Mouse (Mus musculus): ENCODE results near the gene 1700025C18Rik.

The 1700025C18Rik gene

GRCm38 (mm10) chr2:165035058-165035431 lies 55.5 kb downstream of the 1700025C18Rik start:
- no peak for DNase-seq (ENCODE audit: low spot score in 2 of 2)

- DNase-seq (ENCODE audit: low spot score in 2 of 2): peak; percentile 98
These were observed 56.2 kb downstream of the 1700025C18Rik start, which contains the start of gene Ncoa5 for GRCm38 (mm10) chr2:165034131-165035057. Gene Ncoa5, minus strand, starts transcription at chr2:165034867.

GRCm38 (mm10) chr2:165033306-165033705 lies 57.2 kb downstream of the 1700025C18Rik start:
- no peak for DNase-seq (ENCODE audit: low spot score in 2 of 2)

GRCm38 (mm10) chr2:165032533-165032932 lies 58.0 kb downstream of the 1700025C18Rik start:
- no peak for DNase-seq (ENCODE audit: low spot score in 2 of 2)
